Mouse (Mus musculus): Measurements from ENCODE around the gene Ctse. TPM values are rescaled to one million over a fixed set of nuclear protein-coding genes. Genes with fewer than 3 reads are reported as not detected.

Gene Ctse
- polyA plus RNA-seq, 1 experiment from 2014 or later, result 46.8 TPM

- no peak for ATAC-seq (ENCODE audit: insufficient number of reproducible peaks, insufficient read depth, low FRiP score, low read depth)
- no peaks in the 10 kb centered on the region for H3K27me3 ChIP-seq (ENCODE audit: control insufficient read depth, insufficient read depth, low read length)
- WGBS, result 81% methylated on average over 2 of the region's 2 CpGs
These were observed 22.2 kb downstream of the Ctse start for GRCm38 (mm10) chr1:131660266-131660665.

DNA sequence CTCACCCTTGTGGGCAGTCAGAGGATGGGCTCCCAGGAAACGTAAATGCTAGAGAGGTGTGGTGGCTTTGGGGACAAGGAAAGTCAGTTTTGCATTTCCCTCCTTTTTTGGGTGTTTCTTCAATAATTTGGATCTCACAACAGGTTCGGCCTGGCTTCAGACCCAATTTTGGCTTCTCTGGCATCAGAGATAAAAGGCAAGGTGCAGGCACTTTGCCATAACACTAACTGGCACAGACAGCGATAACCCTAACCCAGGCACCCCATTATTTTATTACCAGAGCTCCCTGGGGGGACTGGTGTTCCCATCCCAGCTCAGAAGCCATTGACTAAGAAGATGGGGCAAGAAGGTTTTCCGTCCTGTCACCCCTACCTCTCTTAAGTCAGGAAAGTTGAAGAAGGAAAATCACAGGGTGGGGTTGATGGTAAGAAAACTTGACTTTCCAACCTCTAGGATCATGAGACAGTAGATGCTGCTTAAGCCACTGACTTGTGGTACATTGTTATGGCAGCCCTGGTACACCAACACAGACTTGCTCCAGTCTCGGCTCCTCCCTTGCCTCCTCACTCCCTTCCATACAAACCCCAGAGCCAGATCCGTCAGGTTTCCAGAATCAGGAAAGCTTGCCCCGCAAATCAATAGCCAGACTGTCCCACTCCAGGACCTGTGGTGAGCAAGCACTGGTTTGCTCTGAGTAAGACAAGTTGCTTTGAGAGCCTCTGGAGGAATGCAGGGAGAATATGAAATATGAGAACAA, 22.8 kb downstream of the Ctse start:
- H3K27me3 ChIP-seq (ENCODE audit: control insufficient read depth, insufficient read depth, low read length), result no peaks in the 10 kb centered on the region
- WGBS, result 70% methylated on average over 7 of the region's 7 CpGs
- H3K4me3 ChIP-seq (ENCODE audit: low read depth, low read length), result no peak overlapping the region
- no peaks in the 10 kb centered on the region for H3K36me3 ChIP-seq (ENCODE audit: control insufficient read depth, insufficient read depth, low read length)
- peaks cover 4% of the 10 kb centered on the region; the same call in 1 of the 2 replicates for H3K4me1 ChIP-seq (ENCODE audit: control insufficient read depth, insufficient read depth, low read length)
- no peaks in the 10 kb centered on the region for H3K9me3 ChIP-seq (ENCODE audit: control insufficient read depth, low read depth, low read length)
- no peak overlapping the region for H3K27ac ChIP-seq (ENCODE audit: low read length)
- ATAC-seq (ENCODE audit: insufficient number of reproducible peaks, insufficient read depth, low FRiP score, low read depth), result no peak
- no peak overlapping the region for H3K9ac ChIP-seq (replicated peaks; ENCODE audit: low read depth, low read length)
- no peak overlapping the region for H3K4me2 ChIP-seq (replicated peaks; ENCODE audit: low read depth, low read length)

More at GRCm38 (mm10) chr1:131660266-131660665, 22.2 kb downstream of the Ctse start:
- Histone ChIP-seq H3K36me3 (ENCODE audit: control insufficient read depth, insufficient read depth, low read length) (no peaks in the 10 kb centered on the region), H3K27ac (ENCODE audit: low read length) (no peak overlapping the region), H3K9ac (replicated peaks; ENCODE audit: low read depth, low read length) (no peak overlapping the region), H3K4me1 (ENCODE audit: control insufficient read depth, insufficient read depth, low read length) (peaks cover 4% of the 10 kb centered on the region; the same call in 1 of the 2 replicates), H3K9me3 (ENCODE audit: control insufficient read depth, low read depth, low read length) (no peaks in the 10 kb centered on the region), H3K4me3 (ENCODE audit: low read depth, low read length) (no peak overlapping the region), H3K4me2 (replicated peaks; ENCODE audit: low read depth, low read length) (no peak overlapping the region)

DNA sequence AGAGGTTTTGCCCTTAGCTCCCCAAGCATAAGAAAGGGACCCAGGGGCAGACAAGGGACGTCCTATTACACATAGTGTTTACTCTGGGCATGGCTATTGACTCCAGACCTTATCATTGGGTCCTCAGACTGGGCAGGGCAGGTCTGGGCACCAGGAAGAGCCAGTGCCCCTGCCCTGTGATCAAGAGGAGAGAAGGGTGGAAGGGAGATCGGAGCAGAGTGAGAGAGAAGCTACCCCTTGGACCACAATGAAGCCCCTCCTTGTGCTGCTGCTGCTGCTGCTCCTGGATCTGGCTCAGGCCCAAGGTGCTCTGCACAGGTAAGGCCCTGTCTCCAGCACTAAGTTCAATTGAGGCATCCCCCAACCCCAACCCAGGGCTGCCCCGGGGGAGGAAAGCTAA, 23.6 kb downstream of the Ctse start:
- H3K27me3 ChIP-seq (ENCODE audit: control insufficient read depth, insufficient read depth, low read length), result no peaks in the 10 kb centered on the region
- WGBS, result 62% methylated on average over 3 of the region's 3 CpGs
- H3K4me2 ChIP-seq (replicated peaks; ENCODE audit: low read depth, low read length), result no peak overlapping the region
- H3K36me3 ChIP-seq (ENCODE audit: control insufficient read depth, insufficient read depth, low read length), result no peaks in the 10 kb centered on the region
- H3K9ac ChIP-seq (replicated peaks; ENCODE audit: low read depth, low read length), result no peak overlapping the region
- no peak overlapping the region for H3K27ac ChIP-seq (ENCODE audit: low read length)
- no peaks in the 10 kb centered on the region for H3K9me3 ChIP-seq (ENCODE audit: control insufficient read depth, low read depth, low read length)
- ATAC-seq (ENCODE audit: insufficient number of reproducible peaks, insufficient read depth, low FRiP score, low read depth), result peak; percentile 75
- H3K4me1 ChIP-seq (ENCODE audit: control insufficient read depth, insufficient read depth, low read length), result peaks cover 4% of the 10 kb centered on the region; the same call in 1 of the 2 replicates
- H3K4me3 ChIP-seq (ENCODE audit: low read depth, low read length), result no peak overlapping the region

DNA sequence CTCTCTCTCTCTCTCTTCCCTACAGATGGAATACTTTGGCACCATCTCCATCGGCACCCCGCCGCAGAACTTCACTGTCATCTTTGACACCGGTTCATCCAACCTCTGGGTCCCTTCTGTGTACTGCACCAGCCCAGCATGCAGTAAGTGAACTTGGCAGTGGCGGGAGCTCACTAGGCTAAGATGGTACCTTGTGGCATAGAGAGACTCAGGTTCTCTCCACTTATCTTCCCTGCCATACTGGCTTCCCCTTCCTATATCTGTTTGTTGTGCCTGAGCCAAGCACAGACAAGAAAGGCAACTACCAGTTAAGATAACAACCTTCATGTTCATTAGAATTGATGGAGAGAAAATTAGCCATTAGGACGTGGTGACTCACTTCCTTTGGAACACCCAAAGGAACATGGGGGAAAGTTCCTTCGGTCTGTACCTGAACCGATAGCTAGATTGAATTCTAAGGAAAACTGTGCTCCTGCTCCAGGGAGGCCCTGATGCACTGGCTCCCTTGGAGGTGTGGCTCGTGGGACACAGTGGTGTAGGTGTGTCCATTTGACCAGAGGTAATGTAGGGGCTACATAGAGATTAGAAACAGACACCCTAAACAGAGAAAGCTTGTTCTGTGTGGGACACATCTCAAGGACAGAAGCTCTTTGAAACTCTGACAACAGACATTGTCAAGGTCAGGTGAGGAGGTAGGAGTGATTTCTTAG, 25.3 kb downstream of the Ctse start:
- Histone ChIP-seq H3K9me3 (ENCODE audit: control insufficient read depth, low read depth, low read length) (no peaks in the 10 kb centered on the region), H3K9ac (replicated peaks; ENCODE audit: low read depth, low read length) (no peak overlapping the region), H3K27me3 (ENCODE audit: control insufficient read depth, insufficient read depth, low read length) (no peaks in the 10 kb centered on the region), H3K4me3 (ENCODE audit: low read depth, low read length) (no peak overlapping the region), H3K4me1 (ENCODE audit: control insufficient read depth, insufficient read depth, low read length) (no peaks in the 10 kb centered on the region), H3K4me2 (replicated peaks; ENCODE audit: low read depth, low read length) (no peak overlapping the region), H3K36me3 (ENCODE audit: control insufficient read depth, insufficient read depth, low read length) (no peaks in the 10 kb centered on the region), H3K27ac (ENCODE audit: low read length) (no peak overlapping the region)
- no peak for ATAC-seq (ENCODE audit: insufficient number of reproducible peaks, insufficient read depth, low FRiP score, low read depth)
- 78% methylated on average over 9 of the region's 9 CpGs for WGBS

- 90% methylated on average over 5 of the region's 5 CpGs for WGBS
- no peaks in the 10 kb centered on the region for H3K36me3 ChIP-seq (ENCODE audit: control insufficient read depth, insufficient read depth, low read length)
- no peaks in the 10 kb centered on the region for H3K4me1 ChIP-seq (ENCODE audit: control insufficient read depth, insufficient read depth, low read length)
- no peaks in the 10 kb centered on the region for H3K27me3 ChIP-seq (ENCODE audit: control insufficient read depth, insufficient read depth, low read length)
- H3K27ac ChIP-seq (ENCODE audit: low read length), result no peak overlapping the region
- no peak for ATAC-seq (ENCODE audit: insufficient number of reproducible peaks, insufficient read depth, low FRiP score, low read depth)
- no peak overlapping the region for H3K4me2 ChIP-seq (replicated peaks; ENCODE audit: low read depth, low read length)
- H3K9me3 ChIP-seq (ENCODE audit: control insufficient read depth, low read depth, low read length), result no peaks in the 10 kb centered on the region
- H3K9ac ChIP-seq (replicated peaks; ENCODE audit: low read depth, low read length), result no peak overlapping the region
- no peak overlapping the region for H3K4me3 ChIP-seq (ENCODE audit: low read depth, low read length)
These were observed 26.0 kb downstream of the Ctse start for GRCm38 (mm10) chr1:131664136-131664535.

DNA sequence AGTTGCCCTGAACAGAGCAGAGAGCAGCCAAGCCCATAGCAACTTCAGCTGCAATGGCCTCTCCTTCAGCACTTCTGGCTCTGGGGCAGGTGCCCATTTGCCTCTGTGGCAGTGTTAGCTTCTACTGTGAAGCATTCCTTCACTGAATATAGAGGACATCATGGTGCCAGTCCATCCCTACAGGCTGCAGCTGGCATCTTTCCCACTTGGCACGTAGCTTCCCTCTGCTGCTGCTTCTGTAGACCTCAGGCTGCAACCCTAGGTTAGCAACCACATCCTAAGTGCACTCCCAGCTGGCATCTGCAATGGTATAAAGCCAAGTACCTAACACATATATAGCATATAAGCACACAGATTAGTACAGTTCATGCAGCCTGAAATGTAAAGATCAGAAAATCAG, 27.8 kb downstream of the Ctse start:
- Histone ChIP-seq H3K27me3 (ENCODE audit: control insufficient read depth, insufficient read depth, low read length) (no peaks in the 10 kb centered on the region), H3K9ac (replicated peaks; ENCODE audit: low read depth, low read length) (no peak overlapping the region), H3K9me3 (ENCODE audit: control insufficient read depth, low read depth, low read length) (no peaks in the 10 kb centered on the region), H3K27ac (ENCODE audit: low read length) (no peak overlapping the region), H3K4me2 (replicated peaks; ENCODE audit: low read depth, low read length) (no peak overlapping the region), H3K36me3 (ENCODE audit: control insufficient read depth, insufficient read depth, low read length) (no peaks in the 10 kb centered on the region), H3K4me3 (ENCODE audit: low read depth, low read length) (no peak overlapping the region), H3K4me1 (ENCODE audit: control insufficient read depth, insufficient read depth, low read length) (no peaks in the 10 kb centered on the region)
- no peak for ATAC-seq (ENCODE audit: insufficient number of reproducible peaks, insufficient read depth, low FRiP score, low read depth)
- 90% methylated on average over 1 of the region's 1 CpGs for WGBS

DNA sequence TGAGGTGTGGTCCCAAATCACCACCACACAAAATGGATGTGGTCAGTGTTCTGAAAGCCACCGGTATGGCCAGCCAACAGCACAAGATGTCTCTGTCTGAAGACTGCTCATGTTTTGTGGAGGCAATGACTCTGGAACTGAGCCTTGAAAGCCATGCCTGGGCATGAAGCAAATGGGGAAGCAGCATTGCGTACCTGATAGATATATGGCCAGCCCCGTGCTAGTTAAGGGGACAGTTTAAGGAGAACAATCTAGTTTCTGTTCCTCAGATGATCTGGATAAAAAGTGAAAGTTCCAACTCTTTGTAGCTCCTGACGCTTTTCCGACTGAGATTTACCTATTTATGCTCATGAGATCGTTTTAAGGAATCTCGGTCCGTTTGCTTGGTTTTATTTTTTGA, 33.0 kb downstream of the Ctse start:
- H3K9me3 ChIP-seq (ENCODE audit: control insufficient read depth, low read depth, low read length), result no peaks in the 10 kb centered on the region
- WGBS, result 87% methylated on average over 8 of the region's 8 CpGs
- no peaks in the 10 kb centered on the region for H3K4me1 ChIP-seq (ENCODE audit: control insufficient read depth, insufficient read depth, low read length)
- no peak overlapping the region for H3K4me2 ChIP-seq (replicated peaks; ENCODE audit: low read depth, low read length)
- no peak overlapping the region for H3K9ac ChIP-seq (replicated peaks; ENCODE audit: low read depth, low read length)
- H3K4me3 ChIP-seq (ENCODE audit: low read depth, low read length), result no peak overlapping the region
- H3K36me3 ChIP-seq (ENCODE audit: control insufficient read depth, insufficient read depth, low read length), result no peaks in the 10 kb centered on the region
- no peak overlapping the region for H3K27ac ChIP-seq (ENCODE audit: low read length)
- no peaks in the 10 kb centered on the region for H3K27me3 ChIP-seq (ENCODE audit: control insufficient read depth, insufficient read depth, low read length)
- ATAC-seq (ENCODE audit: insufficient number of reproducible peaks, insufficient read depth, low FRiP score, low read depth), result no peak

DNA sequence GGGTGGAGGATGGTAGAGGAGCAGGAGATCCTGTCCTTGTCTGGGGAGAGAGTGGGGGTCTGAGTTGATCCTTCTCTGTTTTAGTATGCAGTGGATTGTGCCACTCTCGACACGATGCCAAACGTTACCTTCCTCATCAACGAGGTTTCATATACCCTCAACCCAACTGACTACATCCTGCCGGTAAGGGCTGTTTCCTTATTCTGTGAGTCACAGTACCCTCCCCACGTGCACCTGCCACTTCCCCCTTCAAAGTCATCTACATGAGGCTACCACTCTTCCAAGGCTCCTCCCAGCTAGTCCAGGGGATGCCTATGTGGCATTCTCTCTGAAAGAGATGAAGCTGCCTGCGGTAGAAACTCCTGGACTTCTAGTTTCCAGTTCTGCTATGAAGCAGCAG, 34.3 kb downstream of the Ctse start:
- ATAC-seq (ENCODE audit: insufficient number of reproducible peaks, insufficient read depth, low FRiP score, low read depth), result no peak
- no peaks in the 10 kb centered on the region for H3K4me1 ChIP-seq (ENCODE audit: control insufficient read depth, insufficient read depth, low read length)
- no peak overlapping the region for H3K4me2 ChIP-seq (replicated peaks; ENCODE audit: low read depth, low read length)
- H3K27me3 ChIP-seq (ENCODE audit: control insufficient read depth, insufficient read depth, low read length), result no peaks in the 10 kb centered on the region
- H3K27ac ChIP-seq (ENCODE audit: low read length), result no peak overlapping the region
- no peaks in the 10 kb centered on the region for H3K36me3 ChIP-seq (ENCODE audit: control insufficient read depth, insufficient read depth, low read length)
- 83% methylated on average over 7 of the region's 7 CpGs for WGBS
- no peaks in the 10 kb centered on the region for H3K9me3 ChIP-seq (ENCODE audit: control insufficient read depth, low read depth, low read length)
- H3K4me3 ChIP-seq (ENCODE audit: low read depth, low read length), result no peak overlapping the region
- no peak overlapping the region for H3K9ac ChIP-seq (replicated peaks; ENCODE audit: low read depth, low read length)
